Mouse (Mus musculus) myocyte (in vitro differentiated cells): Measurements from ENCODE around the gene Bysl.

Source experiments
- CEBPB ChIP-seq: IDR thresholded peaks from 2 replicates; pipeline ENCODE4 v1.6.1; 2011; ENCODE audit warnings: mild to moderate bottlenecking, moderate library complexity; ENCODE audit not compliant: poor library complexity, insufficient read depth, severe bottlenecking
- E2F4 ChIP-seq: IDR thresholded peaks from one replicate; pipeline ENCODE4 v1.6.1; 2011; ENCODE audit warnings: mild to moderate bottlenecking, control low read depth, moderate library complexity; ENCODE audit not compliant: insufficient read depth
- MAX ChIP-seq: IDR thresholded peaks from one replicate; pipeline ENCODE4 v1.6.1; 2011; ENCODE audit warnings: low read depth, mild to moderate bottlenecking, control low read depth
- MYOD1 ChIP-seq, 3 experiments: IDR thresholded peaks; one replicate each; pipeline ENCODE4 v1.6.1; 2011; ENCODE audit warnings: control low read depth in 2 of 3, low read depth in 2 of 3, mild to moderate bottlenecking in 2 of 3, moderate library complexity in 1 of 3; ENCODE audit not compliant: insufficient read length in 2 of 3, control insufficient read depth in 1 of 3
- MYOG ChIP-seq, 3 experiments: IDR thresholded peaks; one replicate each; pipeline ENCODE4 v1.6.1; 2011; ENCODE audit warnings: control low read depth in 2 of 3, low read depth in 2 of 3, mild to moderate bottlenecking in 2 of 3; ENCODE audit not compliant: insufficient read length in 2 of 3, control insufficient read depth in 1 of 3, insufficient read depth in 1 of 3
- POLR2A ChIP-seq: IDR thresholded peaks from one replicate; pipeline ENCODE4 v1.6.1; 2011; ENCODE audit warnings: low read depth, mild to moderate bottlenecking, control low read depth, moderate library complexity; ENCODE audit not compliant: insufficient read length
- POLR2AphosphoS2 ChIP-seq: IDR thresholded peaks from one replicate; pipeline ENCODE4 v1.6.1; 2011; ENCODE audit warnings: low read depth, control low read depth; ENCODE audit not compliant: insufficient read length
- REST ChIP-seq: IDR thresholded peaks from one replicate; pipeline ENCODE4 v1.6.1; 2011; ENCODE audit warnings: mild to moderate bottlenecking, control low read depth, moderate library complexity; ENCODE audit not compliant: insufficient read depth, insufficient read length
- TCF12 ChIP-seq: IDR thresholded peaks from one replicate; pipeline ENCODE4 v1.6.1; 2011; ENCODE audit warnings: mild to moderate bottlenecking, control low read depth; ENCODE audit not compliant: poor library complexity, insufficient read depth, severe bottlenecking
- TCF3 ChIP-seq: IDR thresholded peaks from one replicate; pipeline ENCODE4 v1.6.1; 2011; ENCODE audit warnings: low read depth, control low read depth; ENCODE audit not compliant: insufficient read length
- USF1 ChIP-seq: IDR thresholded peaks from one replicate; pipeline ENCODE4 v1.6.1; 2011; ENCODE audit warnings: low read depth, mild to moderate bottlenecking, control low read depth, moderate library complexity

DNA sequence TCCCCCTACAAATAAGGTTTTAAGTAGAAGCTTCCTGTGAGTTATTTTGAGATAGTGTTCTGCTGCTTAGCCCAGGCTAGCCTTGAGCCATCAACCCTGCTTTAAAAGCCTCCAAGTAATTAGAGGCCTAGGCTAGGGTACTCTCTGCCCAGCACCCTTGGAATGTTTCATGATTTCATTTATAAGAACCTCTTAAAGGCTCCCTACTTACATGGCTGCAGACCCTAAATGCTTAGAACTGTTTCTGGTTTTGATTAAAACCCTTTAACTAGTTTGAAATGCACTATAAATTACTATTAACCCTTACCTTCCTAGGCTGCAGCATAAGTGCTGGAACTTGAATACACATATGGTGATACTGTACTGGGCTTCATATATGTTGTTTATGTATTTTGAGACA is 38.9 kb downstream of the Bysl start:
- no peak for TF ChIP-seq POLR2A
- no peak for TF ChIP-seq MAX
- TF ChIP-seq E2F4: no peak
- no peak for TF ChIP-seq MYOD1 (IDR thresholded peaks at IDR 0.05; ENCODE audit: control insufficient read depth in 1 of 3, insufficient read length in 2 of 3, low read depth in 2 of 3)
- no peak for TF ChIP-seq CEBPB
- no peak for TF ChIP-seq REST
- no peak for TF ChIP-seq POLR2AphosphoS2
- no peak for TF ChIP-seq TCF3
- TF ChIP-seq TCF12: no peak
- no peak for TF ChIP-seq USF1
- no peak for TF ChIP-seq MYOG (IDR thresholded peaks at IDR 0.05; ENCODE audit: control insufficient read depth in 1 of 3, insufficient read depth in 1 of 3, insufficient read length in 2 of 3, low read depth in 2 of 3)
